Mouse (Mus musculus): ENCODE data around the gene Wfdc11.
"Not testable (repeated sequence)": the region's sequence is repeated elsewhere in the genome, so short reads cannot be mapped to it uniquely, and the experiment has no call there.

The Wfdc11 gene

DNA sequence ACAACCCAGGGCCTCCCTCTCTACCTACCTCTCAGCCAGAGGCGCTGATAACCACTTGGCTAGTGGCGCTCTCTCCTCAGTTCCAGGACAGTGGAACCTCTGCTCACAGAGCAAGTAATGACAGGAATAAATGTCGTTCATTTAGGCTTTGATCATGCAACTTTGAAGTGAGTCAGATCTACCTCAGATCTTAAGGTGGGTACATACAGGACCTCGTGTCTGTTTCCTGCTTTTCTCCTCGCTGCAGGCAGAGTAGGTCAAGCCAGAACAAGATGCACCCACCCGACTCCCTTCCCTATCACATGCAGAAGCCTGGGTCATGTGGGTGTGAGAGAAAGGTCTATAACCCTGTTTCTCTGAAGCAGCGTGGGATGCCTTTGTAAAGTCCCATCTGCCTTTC lies at the start of gene Wfdc11:
TSS of gene Wfdc11 (minus strand) at position 101 of the 400 bp plus-strand sequence.
- DNase-seq (ENCODE audit: low spot score in 2 of 2): no peak

DNA sequence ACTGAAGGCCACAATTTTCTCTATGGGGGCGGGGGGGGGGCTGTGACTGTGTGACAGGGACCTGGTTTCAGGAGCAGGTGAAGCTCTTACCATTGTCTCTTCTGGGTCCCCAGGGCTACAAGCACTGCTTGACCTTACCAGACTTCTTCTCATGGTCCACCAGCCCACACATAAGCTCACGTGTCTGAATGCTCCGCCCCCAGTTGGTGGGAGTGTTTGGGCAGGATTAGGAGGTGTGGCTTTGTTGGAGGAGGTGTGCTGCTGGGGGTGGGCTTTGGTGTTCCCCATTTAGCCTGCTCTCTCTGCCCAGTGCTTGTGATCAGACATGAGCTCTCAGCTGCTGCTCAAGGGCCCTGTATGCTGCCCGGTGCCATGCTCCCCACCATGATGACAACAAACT lies 49.4 kb upstream of the Wfdc11 start:
- no peak for DNase-seq (ENCODE audit: low spot score in 2 of 2)

GRCm38 (mm10) chr2:164716194-164716786 lies 42.4 kb upstream of the Wfdc11 start:
- DNase-seq (ENCODE audit: low spot score in 2 of 2): not testable (repeated sequence)

DNA sequence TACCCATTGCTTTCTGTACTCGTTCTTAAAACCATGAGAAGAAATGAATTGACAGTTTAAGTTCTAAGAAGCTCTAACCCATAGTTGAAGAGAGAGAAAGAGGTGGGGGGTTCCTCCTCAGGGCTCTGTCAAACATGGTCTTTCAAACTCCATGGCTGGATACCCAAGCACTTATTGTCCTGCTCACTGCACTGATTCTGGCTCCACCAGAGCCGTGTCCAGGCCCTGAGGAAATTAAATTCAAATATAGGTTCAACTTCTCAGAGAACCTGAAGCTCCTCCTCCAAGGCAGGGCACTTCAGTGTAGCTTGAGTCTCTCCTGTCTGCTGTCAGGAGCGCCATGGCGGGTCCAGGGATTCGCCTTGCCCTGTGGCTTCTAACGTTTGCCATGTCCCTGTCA lies 41.1 kb upstream of the Wfdc11 start, which contains the start of gene Spint5:
TSS of gene Spint5 (plus strand) at position 301 of the 400 bp plus-strand sequence.
- DNase-seq (ENCODE audit: low spot score in 2 of 2): no peak

DNA sequence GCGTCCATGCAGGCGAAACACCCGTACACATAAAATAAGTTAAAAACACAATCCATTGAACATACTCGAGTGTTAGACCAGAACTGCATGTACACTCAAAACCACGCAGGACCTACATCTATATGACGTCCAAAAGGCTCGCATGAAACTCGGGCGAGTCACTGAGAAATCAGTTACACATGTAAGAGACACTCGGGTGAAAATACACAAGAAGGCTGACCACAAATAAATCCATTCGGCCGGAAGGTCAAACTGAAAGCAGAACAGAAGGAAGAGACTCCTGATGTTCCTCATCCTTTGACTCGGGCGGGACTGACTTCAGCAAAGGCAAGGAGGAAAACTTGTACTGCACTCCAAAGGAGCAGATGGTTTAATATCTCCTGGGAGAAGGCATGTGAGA lies 32.1 kb upstream of the Wfdc11 start:
- no peak for DNase-seq (ENCODE audit: low spot score in 2 of 2)

DNA sequence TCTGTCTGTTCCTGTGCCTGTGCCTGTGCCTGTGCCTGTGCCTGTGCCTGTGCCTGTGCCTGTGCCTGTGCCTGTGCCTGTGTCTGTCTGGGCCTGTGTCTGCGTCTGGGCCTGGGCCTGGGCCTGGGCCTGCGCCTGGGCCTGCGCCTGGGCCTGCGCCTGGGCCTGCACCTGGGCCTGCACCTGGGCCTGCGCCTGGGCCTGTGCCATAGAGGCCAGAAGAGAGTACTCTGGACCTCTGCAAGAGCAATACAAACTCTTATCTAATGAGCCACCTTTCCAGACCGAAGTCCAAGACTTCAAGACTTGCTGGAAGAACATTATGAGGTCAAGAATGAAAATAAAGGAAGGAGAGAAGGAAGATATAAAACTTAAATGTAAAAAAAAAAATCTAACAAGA lies 31.4 kb upstream of the Wfdc11 start:
- DNase-seq (ENCODE audit: low spot score in 2 of 2): no peak

GRCm38 (mm10) chr2:164704235-164704634 lies 30.3 kb upstream of the Wfdc11 start:
- no peak for DNase-seq (ENCODE audit: low spot score in 2 of 2)

GRCm38 (mm10) chr2:164701761-164702160 lies 27.9 kb upstream of the Wfdc11 start:
- DNase-seq (ENCODE audit: low spot score in 2 of 2): no peak

GRCm38 (mm10) chr2:164700959-164701358 lies 27.1 kb upstream of the Wfdc11 start:
- DNase-seq (ENCODE audit: low spot score in 2 of 2): no peak

DNA sequence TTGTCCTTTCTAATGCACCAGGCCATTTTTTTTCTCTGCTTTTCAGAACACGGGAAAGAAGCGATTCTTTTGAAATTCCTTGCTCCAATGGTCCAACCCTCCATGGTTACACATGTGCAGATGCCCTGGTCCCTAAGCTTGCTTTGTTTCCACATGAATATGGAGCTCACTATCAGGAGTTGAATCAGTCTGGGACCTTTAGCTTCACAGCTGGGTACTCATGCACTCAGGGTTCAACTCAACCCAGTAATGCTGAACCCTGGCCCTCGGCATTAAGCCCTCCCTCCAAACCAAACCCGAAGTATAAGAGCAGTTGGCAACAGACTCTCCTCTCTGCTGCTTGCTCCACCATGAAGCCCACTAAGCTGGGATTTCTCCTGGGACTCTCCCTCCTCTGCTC lies 24.3 kb upstream of the Wfdc11 start, which contains the start of gene Spint4:
TSS of gene Spint4 (plus strand) at position 301 of the 400 bp plus-strand sequence.
- DNase-seq (ENCODE audit: low spot score in 2 of 2): no peak

GRCm38 (mm10) chr2:164684807-164685206 lies 10.9 kb upstream of the Wfdc11 start, which contains the start of gene Wfdc13:
Wfdc13 (plus strand) TSS chr2:164685107.
- DNase-seq (ENCODE audit: low spot score in 2 of 2): no peak

GRCm38 (mm10) chr2:164679906-164680305 lies 6.0 kb upstream of the Wfdc11 start:
- no peak for DNase-seq (ENCODE audit: low spot score in 2 of 2)

GRCm38 (mm10) chr2:164678848-164679625 lies 5.2 kb upstream of the Wfdc11 start:
- DNase-seq (ENCODE audit: low spot score in 2 of 2): peak; percentile 73 to 79

- DNase-seq (ENCODE audit: low spot score in 2 of 2): no peak
Measured at GRCm38 (mm10) chr2:164676916-164677685, 3.2 kb upstream of the Wfdc11 start.

DNA sequence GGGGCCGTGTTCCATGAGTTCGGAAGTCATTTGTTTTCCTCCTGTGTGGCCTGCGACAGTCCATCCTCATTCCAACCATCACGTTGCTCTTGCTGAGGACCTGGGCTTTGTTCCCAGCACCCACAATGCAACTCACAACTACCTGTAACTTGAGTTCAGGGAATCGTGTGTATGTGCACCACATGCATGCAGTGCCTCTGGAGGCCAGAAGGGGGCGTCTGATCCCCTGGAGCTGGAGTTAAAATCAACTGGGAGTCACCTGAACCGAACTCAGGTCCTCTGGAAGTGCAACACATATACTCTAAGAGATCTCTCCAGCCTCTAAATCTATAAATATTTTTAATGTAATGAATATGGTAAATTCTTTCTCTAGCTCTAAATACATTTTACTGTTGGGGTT lies 2.2 kb upstream of the Wfdc11 start:
- no peak for DNase-seq (ENCODE audit: low spot score in 2 of 2)

GRCm38 (mm10) chr2:164670938-164671337 lies 2.9 kb downstream of the Wfdc11 start:
- DNase-seq (ENCODE audit: low spot score in 2 of 2): no peak

DNA sequence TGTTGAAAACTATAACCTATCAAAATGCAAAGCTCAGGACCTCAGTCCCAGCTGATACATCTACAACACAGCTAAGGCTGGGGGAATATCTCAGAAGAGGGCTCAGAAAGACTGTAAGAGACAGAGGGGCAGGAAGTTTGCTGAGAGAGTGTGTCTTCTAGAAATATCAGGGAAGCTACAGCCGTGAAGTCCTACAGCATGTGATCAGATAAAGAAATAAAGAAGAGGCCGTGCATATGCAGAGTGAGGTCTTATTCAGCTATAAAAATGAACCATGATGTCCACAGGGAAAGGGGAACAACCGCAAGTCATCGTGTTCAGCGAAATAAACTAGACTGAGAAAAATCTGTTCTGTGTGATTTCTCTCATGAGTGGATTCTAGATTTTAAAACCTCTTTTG lies 3.6 kb downstream of the Wfdc11 start:
- DNase-seq (ENCODE audit: low spot score in 2 of 2): no peak

GRCm38 (mm10) chr2:164664851-164665250 lies 9.0 kb downstream of the Wfdc11 start:
- no peak for DNase-seq (ENCODE audit: low spot score in 2 of 2)

DNA sequence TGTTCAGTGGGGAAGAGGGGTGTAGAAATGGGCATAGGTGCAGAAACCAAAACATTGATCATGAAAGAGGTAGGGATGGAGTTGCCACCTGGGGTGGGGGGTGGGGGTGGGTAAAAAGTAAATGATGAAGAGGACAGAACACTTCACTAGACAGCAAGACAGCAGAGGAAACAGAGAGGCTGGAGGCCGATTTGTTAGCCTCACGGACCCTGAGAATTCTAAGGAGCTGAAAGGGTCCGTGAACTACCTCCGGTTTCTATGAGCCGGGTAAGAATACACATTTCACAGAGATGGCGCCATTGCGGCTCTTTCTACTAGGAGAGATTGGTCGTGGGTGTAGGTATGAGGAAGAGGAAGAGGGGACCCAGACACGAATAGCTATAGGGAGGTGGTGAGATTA lies 17.4 kb downstream of the Wfdc11 start, which contains the start of gene Wfdc9:
TSS of gene Wfdc9 (minus strand) at position 101 of the 400 bp plus-strand sequence.
- no peak for DNase-seq (ENCODE audit: low spot score in 2 of 2)

DNA sequence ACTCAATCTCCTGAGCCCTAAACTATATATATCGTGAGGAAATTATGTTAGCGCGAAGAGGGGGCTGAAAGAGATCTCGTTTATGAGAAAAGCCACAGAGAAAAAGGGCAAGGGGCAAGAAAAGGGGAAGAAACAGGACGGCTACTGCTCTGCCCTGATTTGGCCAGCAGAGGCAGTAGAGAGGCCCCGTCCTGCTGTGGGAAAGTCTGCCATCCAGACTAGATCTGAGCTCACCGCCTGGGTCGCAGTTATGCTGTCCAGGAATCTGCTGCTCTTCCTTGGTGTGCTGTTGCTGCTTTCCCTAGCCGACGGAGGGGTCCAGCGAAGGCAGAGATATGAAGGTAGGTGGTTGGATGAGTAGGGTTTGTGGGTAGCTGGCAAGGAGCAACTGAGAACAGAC lies 18.0 kb downstream of the Wfdc11 start, which contains the start of gene Wfdc10:
TSS of gene Wfdc10 (plus strand) at position 189 of the 400 bp plus-strand sequence.
- DNase-seq (ENCODE audit: low spot score in 2 of 2): peak in 1 of 2 experiments; percentile 41

- DNase-seq (ENCODE audit: low spot score in 2 of 2): peak; percentile 37 to 59
Measured at GRCm38 (mm10) chr2:164641881-164642673, 31.8 kb downstream of the Wfdc11 start.

All from right cerebral cortex, postnatal 10 days (tissue).